Mouse (Mus musculus) ES-Bruce4 (cell line): ENCODE results near the gene Enkur.

Source experiments
- CTCF ChIP-seq: IDR thresholded peaks from one replicate; pipeline ENCODE4 v1.8.1; 2011; ENCODE audit warnings: low read depth, low read length
- POLR2A ChIP-seq: IDR thresholded peaks from one replicate; pipeline ENCODE4 v1.8.1; 2011; ENCODE audit warnings: low read length; ENCODE audit not compliant: insufficient read depth

DNA sequence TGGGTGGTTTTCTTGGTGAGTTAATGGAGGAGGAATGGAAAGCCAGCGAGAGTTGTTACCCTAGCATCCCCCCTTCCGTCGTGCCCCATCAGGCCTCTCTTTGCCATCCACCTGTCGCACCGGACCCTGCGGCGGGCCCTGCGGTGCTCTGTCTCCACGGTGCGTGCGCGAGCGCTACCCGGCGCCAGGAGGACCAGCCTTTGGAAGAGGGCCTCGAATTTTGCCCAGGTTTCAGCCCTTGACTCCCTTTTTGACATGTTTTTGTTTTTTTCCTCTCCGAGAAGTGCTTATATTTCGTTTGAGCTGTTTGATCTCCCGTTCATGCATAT is 630 bp upstream of the Enkur start:
- TF ChIP-seq CTCF: no peak
- no peak for TF ChIP-seq POLR2A
